Mouse (Mus musculus): Measurements from ENCODE around the gene Sema3b.
"Not testable (repeated sequence)": the region's sequence is repeated elsewhere in the genome, so short reads cannot be mapped to it uniquely, and the experiment has no call there.

Gene Sema3b

GRCm38 (mm10) chr9:107590058-107590772 is 18.8 kb downstream of the Sema3b start:
- no peak for DNase-seq (ENCODE audit: low spot score)

DNA sequence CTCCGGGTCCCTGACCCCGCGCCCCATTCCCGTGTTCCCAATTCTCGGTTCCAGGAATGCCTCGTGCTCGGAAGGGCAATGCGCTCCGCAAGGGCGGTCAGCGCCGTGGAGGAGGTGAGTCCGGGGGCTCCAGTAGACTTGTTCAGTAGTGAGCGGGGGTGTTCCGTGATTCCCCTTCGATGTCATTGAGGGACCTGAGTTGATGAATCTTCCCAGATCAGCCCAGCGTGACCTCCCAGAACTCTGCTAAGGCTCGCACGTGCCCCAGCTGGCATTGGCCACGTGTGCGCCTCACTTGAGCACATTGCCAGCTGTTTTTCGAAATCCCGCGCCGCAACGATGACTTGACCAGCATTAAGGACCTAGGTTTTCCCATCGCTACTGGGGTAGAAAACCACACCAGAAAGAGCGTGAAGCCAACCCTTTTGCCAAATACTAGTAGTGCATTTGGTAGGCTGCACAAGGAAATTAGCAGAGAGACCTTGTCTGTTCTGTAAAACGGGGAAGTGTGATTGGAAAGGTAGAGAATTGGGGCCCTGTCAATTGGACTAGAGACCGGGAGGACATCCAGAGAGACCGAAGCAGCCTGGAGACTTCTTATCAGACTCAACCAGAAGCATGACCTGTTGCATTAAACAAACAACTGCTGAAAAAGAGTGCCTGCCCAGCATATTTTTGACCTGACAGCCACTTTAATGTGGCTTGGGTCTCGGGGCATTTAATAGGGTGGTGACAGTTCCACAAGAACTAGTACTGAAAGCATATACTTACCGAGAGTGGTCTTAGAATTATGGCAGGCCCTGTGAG is 21.0 kb downstream of the Sema3b start:
- peak; percentile 74 for DNase-seq (ENCODE audit: low spot score)

GRCm38 (mm10) chr9:107586974-107587832 is 21.8 kb downstream of the Sema3b start, which contains the start of gene Ifrd2:
Gene Ifrd2, plus strand, starts transcription at chr9:107587642.
- DNase-seq (ENCODE audit: low spot score) = peak; percentile 96

- DNase-seq (ENCODE audit: low spot score) = no peak
These were observed 22.5 kb downstream of the Sema3b start for GRCm38 (mm10) chr9:107586504-107586903.

- DNase-seq (ENCODE audit: low spot score) = no peak
These were observed 25.9 kb downstream of the Sema3b start for GRCm38 (mm10) chr9:107583174-107583573.

- DNase-seq (ENCODE audit: low spot score) = no peak
These were observed 26.4 kb downstream of the Sema3b start for GRCm38 (mm10) chr9:107582509-107583062.

- DNase-seq (ENCODE audit: low spot score) = no peak
These were observed 27.4 kb downstream of the Sema3b start for GRCm38 (mm10) chr9:107581584-107581983.

GRCm38 (mm10) chr9:107580501-107581317 is 28.3 kb downstream of the Sema3b start, which contains the start of gene Hyal3:
Gene Hyal3, plus strand, starts transcription at chr9:107580818.
- peak; percentile 83 for DNase-seq (ENCODE audit: low spot score)

GRCm38 (mm10) chr9:107579023-107579900 is 29.8 kb downstream of the Sema3b start:
- DNase-seq (ENCODE audit: low spot score) = peak; percentile 75

DNA sequence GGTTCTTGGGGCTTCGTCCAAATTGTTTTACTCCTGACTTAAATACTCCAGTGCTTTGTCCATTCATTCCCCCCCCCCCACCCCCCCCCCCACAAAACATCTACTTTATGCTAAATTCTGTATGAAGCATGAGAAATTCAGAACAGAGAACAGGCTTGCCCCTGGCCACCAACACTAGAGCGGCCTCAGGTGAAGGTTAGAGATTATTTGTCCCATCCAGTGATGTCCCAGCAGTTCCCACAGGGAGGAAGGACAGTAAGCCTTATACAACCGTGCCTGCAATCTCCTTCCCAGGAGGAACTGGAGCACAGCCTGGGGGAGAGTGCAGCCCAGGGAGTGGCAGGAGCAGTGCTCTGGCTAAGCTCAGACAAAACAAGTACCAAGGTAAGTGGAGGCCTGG is 30.4 kb downstream of the Sema3b start, which contains the start of gene Naa80:
Gene Naa80, plus strand, starts transcription at position 301 of the 400 bp plus-strand sequence.
- DNase-seq (ENCODE audit: low spot score) = no peak

- DNase-seq (ENCODE audit: low spot score) = no peak
These were observed 31.2 kb downstream of the Sema3b start for GRCm38 (mm10) chr9:107577871-107578270.

DNA sequence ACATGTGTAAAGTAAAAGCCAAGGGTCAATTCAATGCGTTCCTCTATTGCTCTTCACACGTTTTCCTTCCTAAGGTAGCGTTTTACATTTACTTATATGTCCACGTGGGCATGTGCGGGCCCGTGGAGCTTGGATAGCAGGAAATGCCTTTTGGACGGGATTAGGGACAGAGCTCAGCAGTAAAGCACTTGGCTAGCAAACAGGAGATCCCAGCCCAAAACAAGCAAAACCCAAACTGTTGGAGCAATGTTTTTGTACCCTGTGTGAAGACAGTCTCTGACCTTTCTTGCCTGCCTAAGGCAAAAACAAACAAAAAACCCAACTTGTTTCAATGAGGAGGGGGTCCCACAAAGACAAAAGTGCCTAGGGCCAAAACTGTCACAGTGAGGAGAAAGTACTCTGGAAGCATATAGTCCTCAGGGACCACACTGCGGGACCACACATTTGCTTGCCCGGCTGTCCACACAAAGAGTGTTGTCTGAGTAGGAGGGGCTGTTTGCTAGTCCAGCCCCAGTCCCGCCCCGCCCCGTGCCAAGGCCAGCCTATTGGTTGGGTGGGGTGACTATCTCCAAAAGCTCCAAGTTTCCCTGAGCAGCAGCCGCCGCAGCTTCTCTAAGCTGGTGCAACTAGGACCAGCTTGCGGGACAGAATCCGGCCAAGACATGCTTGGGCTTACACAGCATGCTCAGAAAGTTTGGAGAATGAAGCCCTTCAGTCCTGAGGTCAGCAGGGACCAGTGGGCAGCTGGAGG is 32.5 kb downstream of the Sema3b start, which contains the start of gene Hyal1:
Gene Hyal1, plus strand, starts transcription at position 571 of the 751 bp plus-strand sequence.
- no peak for DNase-seq (ENCODE audit: low spot score)

- no peak for DNase-seq (ENCODE audit: low spot score)
These were observed 33.3 kb downstream of the Sema3b start for GRCm38 (mm10) chr9:107575579-107576356.

GRCm38 (mm10) chr9:107573774-107574173 is 35.3 kb downstream of the Sema3b start:
- not testable (repeated sequence) for DNase-seq (ENCODE audit: low spot score)

DNA sequence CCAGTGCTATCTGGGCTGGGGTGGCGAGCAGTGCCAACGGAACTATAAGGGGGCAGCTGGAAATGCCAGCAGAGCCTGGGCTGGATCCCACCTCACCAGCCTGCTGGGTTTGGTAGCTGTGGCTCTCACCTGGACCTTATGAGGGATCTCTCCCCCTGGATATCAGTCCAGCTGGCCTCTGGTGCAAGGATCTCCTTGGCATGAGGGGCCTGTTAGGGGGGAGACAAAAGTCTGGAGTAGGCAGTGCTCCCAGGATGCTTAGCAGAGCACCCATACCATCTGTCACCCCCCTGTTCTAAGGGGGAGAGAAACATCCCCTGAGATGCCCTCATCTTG is 36.7 kb downstream of the Sema3b start:
- DNase-seq (ENCODE audit: low spot score) = no peak

DNA sequence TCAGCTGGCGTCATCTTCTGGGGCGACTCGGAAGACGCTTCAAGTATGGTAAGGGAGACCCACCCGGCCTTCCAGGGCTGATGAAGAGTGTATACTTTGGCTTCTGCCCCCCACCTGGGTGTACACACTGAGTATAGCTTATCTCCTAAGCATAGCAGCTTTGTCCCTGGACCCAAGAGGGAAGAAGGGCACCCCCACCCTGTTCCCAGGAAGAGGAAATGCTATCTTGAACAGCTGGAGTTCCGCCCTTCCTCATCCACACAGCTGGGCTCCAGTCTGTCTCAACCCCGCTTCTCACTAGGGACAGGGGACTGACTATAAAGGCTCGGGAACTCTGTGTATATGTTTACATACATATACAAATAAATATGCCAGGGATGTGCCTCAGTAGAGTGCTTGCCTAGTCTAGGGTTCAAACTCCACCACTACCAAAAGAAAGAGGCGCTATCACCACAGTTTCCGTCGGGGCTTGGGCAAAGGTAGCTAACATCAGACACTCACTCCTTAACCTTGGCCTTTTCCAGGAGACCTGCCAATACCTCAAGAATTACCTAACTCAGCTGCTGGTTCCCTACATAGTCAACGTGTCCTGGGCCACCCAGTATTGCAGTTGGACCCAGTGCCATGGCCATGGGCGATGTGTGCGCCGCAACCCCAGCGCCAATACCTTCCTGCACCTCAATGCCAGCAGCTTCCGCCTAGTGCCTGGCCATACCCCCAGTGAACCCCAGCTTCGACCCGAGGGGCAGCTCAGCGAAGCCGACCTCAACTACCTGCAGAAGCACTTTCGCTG is 37.3 kb downstream of the Sema3b start:
- no peak for DNase-seq (ENCODE audit: low spot score)

DNA sequence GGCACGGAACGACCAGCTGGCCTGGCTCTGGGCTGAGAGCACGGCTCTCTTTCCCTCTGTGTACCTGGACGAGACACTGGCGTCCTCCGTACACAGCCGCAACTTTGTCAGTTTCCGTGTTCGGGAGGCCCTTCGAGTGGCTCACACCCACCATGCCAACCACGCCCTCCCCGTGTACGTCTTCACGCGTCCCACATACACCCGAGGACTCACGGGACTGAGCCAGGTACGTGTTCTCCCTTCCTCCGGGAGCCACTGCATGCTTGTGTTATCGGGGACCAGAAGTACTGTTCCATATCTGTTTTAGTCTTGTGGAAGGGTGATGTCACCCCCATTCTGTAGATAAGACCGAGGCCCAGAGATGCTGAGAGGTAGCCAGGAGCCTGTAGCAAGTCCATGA is 38.2 kb downstream of the Sema3b start:
- DNase-seq (ENCODE audit: low spot score) = no peak

- no peak for DNase-seq (ENCODE audit: low spot score)
These were observed 39.0 kb downstream of the Sema3b start for GRCm38 (mm10) chr9:107570016-107570415.
